Mouse (Mus musculus) erythroblast, adult 5-6 weeks (primary cell): Measurements from ENCODE around the gene Asb16. TPM values are rescaled to one million over a fixed set of nuclear protein-coding genes. Genes with fewer than 3 reads are reported as not detected.

ENCODE experiments used
- ATAC-seq: replicated peaks from 2 replicates; pipeline ENCODE4 v1.8.0; 2016; ENCODE audit warnings: moderate number of reproducible peaks, mild to moderate bottlenecking, moderate TSS enrichment, inconsistent platforms; ENCODE audit not compliant: poor library complexity, low FRiP score, severe bottlenecking
- total RNA-seq, 2 experiments: library from RNA; stranded (forward) in 1 of 2; stranded (reverse) in 1 of 2; fragments of 150-400 nt in 1 of 2; fragments of 200-764, 138-1000 nt in 1 of 2; gene quantifications; 2 replicates each; pipeline versions ENCODE4 v1.2.3 to v1.2.4; 2015 to 2017; ENCODE audit warnings: low replicate concordance in 2 of 2

Asb16 gene
- total RNA-seq, 2 experiments from 2014 or later = not detected

DNA sequence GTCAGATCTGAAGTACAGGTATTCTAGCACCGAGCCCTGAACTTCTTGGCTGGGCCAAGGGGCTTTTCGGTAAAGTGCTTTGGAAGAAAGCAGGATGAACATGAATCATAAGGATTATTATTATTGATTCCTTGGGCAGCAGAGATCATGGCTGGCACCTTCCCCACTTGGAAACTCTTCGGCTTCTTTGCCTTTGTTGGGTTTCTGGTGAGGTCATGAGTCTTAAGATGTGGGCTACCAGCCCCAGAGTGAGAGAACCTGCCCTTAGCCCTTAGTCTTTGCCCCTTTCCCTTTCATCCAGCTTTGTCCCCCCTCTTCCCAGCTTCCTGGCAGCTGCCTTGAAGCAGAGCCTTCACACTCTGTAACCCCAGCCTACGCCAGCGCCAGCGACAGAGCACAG lies 53.4 kb downstream of the Asb16 start:
- no peak for ATAC-seq

DNA sequence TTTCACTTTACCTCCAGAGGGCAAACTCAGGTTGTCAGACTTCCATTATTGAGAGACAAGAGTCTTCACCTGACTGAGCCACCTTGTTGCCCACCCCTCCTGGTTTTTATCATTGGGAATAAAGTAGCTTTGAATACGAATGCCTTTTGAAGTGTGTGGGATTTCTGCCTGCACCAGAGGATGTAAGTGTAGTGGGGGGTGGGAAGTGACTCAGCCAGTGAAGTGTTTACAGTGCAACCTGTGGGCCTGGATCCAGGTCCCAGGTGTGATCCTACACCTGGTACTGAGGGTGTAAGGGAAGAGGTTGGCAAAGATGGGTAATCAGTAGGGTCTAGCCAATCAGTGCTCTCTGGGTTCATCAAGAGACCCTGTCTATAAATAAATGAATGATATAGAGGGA lies 55.0 kb downstream of the Asb16 start:
- ATAC-seq = no peak

DNA sequence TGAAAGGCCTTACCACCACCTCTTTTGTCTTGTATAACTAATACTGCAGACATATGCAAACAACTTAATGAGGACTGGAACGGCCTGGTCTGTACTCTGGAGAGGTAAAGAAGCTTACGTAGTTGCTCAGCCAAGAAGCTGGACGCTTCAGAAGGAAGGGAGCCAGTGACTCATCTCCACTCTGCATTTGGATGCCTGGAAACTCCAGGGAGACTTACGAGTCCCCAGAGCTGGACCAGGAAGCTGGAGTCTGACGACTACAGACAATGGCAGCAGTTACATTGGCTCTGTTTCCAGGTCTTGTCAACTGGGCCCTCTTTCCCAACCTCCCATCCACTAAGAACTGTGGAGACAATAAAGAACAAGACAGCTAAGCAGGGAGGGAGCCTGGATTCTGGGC lies 58.7 kb downstream of the Asb16 start:
- no peak for ATAC-seq

DNA sequence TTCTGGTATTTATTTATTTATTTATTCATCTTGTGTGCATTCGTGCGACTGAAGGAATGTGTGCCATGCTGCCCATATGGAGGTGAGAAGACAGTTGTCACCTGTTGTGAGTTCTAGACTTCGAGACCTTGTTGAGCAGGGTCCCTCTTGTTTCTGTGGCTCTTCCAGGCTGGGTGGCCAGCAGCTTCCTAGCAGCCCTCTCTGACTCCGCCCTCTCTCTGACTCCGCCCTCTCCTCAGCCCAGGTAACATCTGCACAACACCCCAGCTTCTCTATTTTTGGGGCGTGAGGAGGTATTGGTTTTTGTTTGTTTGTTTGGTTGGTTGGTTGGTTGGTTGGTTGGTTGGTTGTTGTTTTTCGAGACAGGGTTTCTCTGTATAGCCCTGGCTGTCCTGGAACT lies 59.3 kb downstream of the Asb16 start:
- ATAC-seq = peak; percentile 74

Other genes with a start within 250 kb of the Asb16 start
- gene Mpp3, start 240.3 kb upstream of the Asb16 start, total RNA-seq (2015; ENCODE audit: low replicate concordance) = 0.84 TPM in 1 of 2 replicates, not detected in the other
- 0.14 TPM in 1 of 2 replicates, not detected in the other for gene Mpp3, start 240.3 kb upstream of the Asb16 start, total RNA-seq (2017; ENCODE audit: low replicate concordance)
- 2.1 and 7.1 TPM in 2 replicates for gene Cd300lg, start 227.2 kb upstream of the Asb16 start, total RNA-seq (2015; ENCODE audit: low replicate concordance)
- 0.42 and 0.77 TPM in 2 replicates for gene Cd300lg, start 227.2 kb upstream of the Asb16 start, total RNA-seq (2017; ENCODE audit: low replicate concordance)
- gene Mpp2, start 180.2 kb upstream of the Asb16 start, total RNA-seq (2015; ENCODE audit: low replicate concordance) = 7.7 and 12.7 TPM in 2 replicates
- gene Mpp2, start 180.2 kb upstream of the Asb16 start, total RNA-seq (2017; ENCODE audit: low replicate concordance) = 14.2 and 20.6 TPM in 2 replicates
- gene Ppy, start 167.4 kb upstream of the Asb16 start, total RNA-seq (2015; ENCODE audit: low replicate concordance) = not detected in 2 replicates
- gene Ppy, start 167.4 kb upstream of the Asb16 start, total RNA-seq (2017; ENCODE audit: low replicate concordance) = not detected in 2 replicates
- not detected in 2 replicates for gene Pyy, start 160.9 kb upstream of the Asb16 start, total RNA-seq (2015; ENCODE audit: low replicate concordance)
- gene Pyy, start 160.9 kb upstream of the Asb16 start, total RNA-seq (2017; ENCODE audit: low replicate concordance) = not detected in 2 replicates
- gene Nags, start 123.2 kb upstream of the Asb16 start, total RNA-seq (2015; ENCODE audit: low replicate concordance) = not detected in 2 replicates
- 0.43 and 1.5 TPM in 2 replicates for gene Nags, start 123.2 kb upstream of the Asb16 start, total RNA-seq (2017; ENCODE audit: low replicate concordance)
- 0.96 and 3.8 TPM in 2 replicates for gene Tmem101, start 112.3 kb upstream of the Asb16 start, total RNA-seq (2015; ENCODE audit: low replicate concordance)
- 3.1 and 4.0 TPM in 2 replicates for gene Tmem101, start 112.3 kb upstream of the Asb16 start, total RNA-seq (2017; ENCODE audit: low replicate concordance)
- gene Lsm12, start 83.4 kb upstream of the Asb16 start, total RNA-seq (2015; ENCODE audit: low replicate concordance) = 48.3 and 48.8 TPM in 2 replicates
- gene Lsm12, start 83.4 kb upstream of the Asb16 start, total RNA-seq (2017; ENCODE audit: low replicate concordance) = 22.7 and 28.8 TPM in 2 replicates
- 16.3 and 21.7 TPM in 2 replicates for gene G6pc3, start 79.1 kb upstream of the Asb16 start, total RNA-seq (2015; ENCODE audit: low replicate concordance)
- 4.7 and 9.8 TPM in 2 replicates for gene G6pc3, start 79.1 kb upstream of the Asb16 start, total RNA-seq (2017; ENCODE audit: low replicate concordance)
- 3.7 and 10.2 TPM in 2 replicates for gene Hdac5, start 38.6 kb upstream of the Asb16 start, total RNA-seq (2015; ENCODE audit: low replicate concordance)
- gene Hdac5, start 38.6 kb upstream of the Asb16 start, total RNA-seq (2017; ENCODE audit: low replicate concordance) = 13.3 and 17.3 TPM in 2 replicates
- 3.8 and 5.0 TPM in 2 replicates for gene BC030867, start 19.9 kb upstream of the Asb16 start, total RNA-seq (2015; ENCODE audit: low replicate concordance)
- gene BC030867, start 19.9 kb upstream of the Asb16 start, total RNA-seq (2017; ENCODE audit: low replicate concordance) = 4.1 and 7.2 TPM in 2 replicates
- gene Tmub2, start 16.2 kb downstream of the Asb16 start, total RNA-seq (2015; ENCODE audit: low replicate concordance) = 15.9 and 17.1 TPM in 2 replicates
- 17.0 and 28.0 TPM in 2 replicates for gene Tmub2, start 16.2 kb downstream of the Asb16 start, total RNA-seq (2017; ENCODE audit: low replicate concordance)
- gene Atxn7l3, start 27.9 kb downstream of the Asb16 start, total RNA-seq (2015; ENCODE audit: low replicate concordance) = 6.3 and 10.4 TPM in 2 replicates
- 5.7 and 9.3 TPM in 2 replicates for gene Atxn7l3, start 27.9 kb downstream of the Asb16 start, total RNA-seq (2017; ENCODE audit: low replicate concordance)
- gene Ubtf, start 51.0 kb downstream of the Asb16 start, total RNA-seq (2015; ENCODE audit: low replicate concordance) = 19.0 and 22.8 TPM in 2 replicates
- gene Ubtf, start 51.0 kb downstream of the Asb16 start, total RNA-seq (2017; ENCODE audit: low replicate concordance) = 119 and 258 TPM in 2 replicates
- gene Slc4a1, start 97.5 kb downstream of the Asb16 start, total RNA-seq (2015; ENCODE audit: low replicate concordance) = 4,977 and 5,433 TPM in 2 replicates
- 6,454 and 7,565 TPM in 2 replicates for gene Slc4a1, start 97.5 kb downstream of the Asb16 start, total RNA-seq (2017; ENCODE audit: low replicate concordance)
- gene Rundc3a, start 124.7 kb downstream of the Asb16 start, total RNA-seq (2015; ENCODE audit: low replicate concordance) = 3.1 TPM in 1 of 2 replicates, not detected in the other
- gene Rundc3a, start 124.7 kb downstream of the Asb16 start, total RNA-seq (2017; ENCODE audit: low replicate concordance) = 2.7 and 7.5 TPM in 2 replicates
- 461 and 462 TPM in 2 replicates for gene Slc25a39, start 139.2 kb downstream of the Asb16 start, total RNA-seq (2015; ENCODE audit: low replicate concordance)
- 236 and 290 TPM in 2 replicates for gene Slc25a39, start 139.2 kb downstream of the Asb16 start, total RNA-seq (2017; ENCODE audit: low replicate concordance)
- 85.7 and 90.1 TPM in 2 replicates for gene Grn, start 161.6 kb downstream of the Asb16 start, total RNA-seq (2015; ENCODE audit: low replicate concordance)
- gene Grn, start 161.6 kb downstream of the Asb16 start, total RNA-seq (2017; ENCODE audit: low replicate concordance) = 26.3 and 56.1 TPM in 2 replicates
- gene Fam171a2, start 178.9 kb downstream of the Asb16 start, total RNA-seq (2015; ENCODE audit: low replicate concordance) = not detected in 2 replicates
- gene Fam171a2, start 178.9 kb downstream of the Asb16 start, total RNA-seq (2017; ENCODE audit: low replicate concordance) = not detected in 2 replicates
- gene Itga2b, start 201.4 kb downstream of the Asb16 start, total RNA-seq (2015; ENCODE audit: low replicate concordance) = 23.6 and 57.1 TPM in 2 replicates
- gene Itga2b, start 201.4 kb downstream of the Asb16 start, total RNA-seq (2017; ENCODE audit: low replicate concordance) = 73.1 and 99.5 TPM in 2 replicates